8 mouse cellular contexts compared by ENCODE assay signal in genomic region chr5:52775237-52775636, GRCm38 (mm10). TPM values are rescaled to one million over a fixed set of nuclear protein-coding genes. Genes with fewer than 3 reads are reported as not detected.
DNase-seq lines count a peak whose midpoint lies in the region; ATAC-seq and TF ChIP-seq lines count a peak whose summit lies in the region.

TSS of gene Zcchc4 (plus strand) at chr5:52775409.

- no peaks in the 10 kb centered on the region for H3K9me3 ChIP-seq in limb, embryonic 12.5 days
- H3K9me3 ChIP-seq in stomach, embryonic 16.5 days (replicated peaks; ENCODE audit: control insufficient read depth, low read length) = no peaks in the 10 kb centered on the region

- no peaks in the 10 kb centered on the region for H3K4me1 ChIP-seq in thymus, adult 2 months (replicated peaks; ENCODE audit: control insufficient read depth, insufficient read depth, low read length)
- no peaks in the 10 kb centered on the region for H3K4me1 ChIP-seq in limb, embryonic 12.5 days (replicated peaks)
- no peaks in the 10 kb centered on the region for H3K4me1 ChIP-seq in stomach, embryonic 16.5 days (ENCODE audit: control insufficient read depth, insufficient read depth, low read length)

- WGBS in thymus, adult 2 months = 86% methylated on average over 8 of the region's 8 CpGs
- 80% methylated on average over 8 of the region's 8 CpGs for WGBS in limb, embryonic 12.5 days
- WGBS in stomach, embryonic 16.5 days = 63% methylated on average over 8 of the region's 8 CpGs

- H3K27ac ChIP-seq in thymus, adult 2 months (ENCODE audit: control insufficient read depth, insufficient read depth, low read length) = no peak within 1 kb of the TSS
- no peak within 1 kb of the TSS for H3K27ac ChIP-seq in limb, embryonic 12.5 days
- H3K27ac ChIP-seq in stomach, embryonic 16.5 days (ENCODE audit: low read length) = no peak within 1 kb of the TSS

- peak; percentile 21 to 22 for DNase-seq in cerebellum, postnatal 25 days
- DNase-seq in cerebellum, adult 9-10 months = no peak
- no peak for DNase-seq in thymus, adult 2 months
- no peak for DNase-seq in thymus, postnatal 10 days (ENCODE audit: low spot score in 2 of 2)
- DNase-seq in kidney, postnatal 10 days = no peak
- DNase-seq in spleen, postnatal 10 days (ENCODE audit: low spot score in 2 of 2) = no peak

- H3K4me2 ChIP-seq in limb, embryonic 12.5 days = no peak within 1 kb of the TSS
- no peak within 1 kb of the TSS for H3K4me2 ChIP-seq in stomach, embryonic 16.5 days (ENCODE audit: low read depth, low read length)

- no peaks in the 10 kb centered on the region for H3K36me3 ChIP-seq in thymus, adult 2 months (ENCODE audit: control insufficient read depth, insufficient read depth, low read length)
- peaks cover 9% of the 10 kb centered on the region; the same call in 1 of the 2 replicates for H3K36me3 ChIP-seq in limb, embryonic 12.5 days
- H3K36me3 ChIP-seq in stomach, embryonic 16.5 days (ENCODE audit: control insufficient read depth, insufficient read depth, low read length) = 0 out of 2 replicates have a peak, but pooled peaks cover 3% of the 10 kb centered on the region

- no peak within 1 kb of the TSS for H3K9ac ChIP-seq in limb, embryonic 12.5 days (replicated peaks)
- H3K9ac ChIP-seq in stomach, embryonic 16.5 days (ENCODE audit: low read length) = no peak within 1 kb of the TSS

- H3K27me3 ChIP-seq in thymus, adult 2 months (ENCODE audit: control insufficient read depth, insufficient read depth, low read length) = no peaks in the 10 kb centered on the region
- no peaks in the 10 kb centered on the region for H3K27me3 ChIP-seq in limb, embryonic 12.5 days
- H3K27me3 ChIP-seq in stomach, embryonic 16.5 days (ENCODE audit: control insufficient read depth, insufficient read depth, low read length) = no peaks in the 10 kb centered on the region

- no peak for TF ChIP-seq CTCF in thymus, adult 2 months (IDR thresholded peaks at IDR 0.05; ENCODE audit: borderline replicate concordance, control insufficient read depth, extremely low read depth, insufficient read depth, low read length, poor library complexity)

- H3K4me3 ChIP-seq in thymus, adult 2 months (ENCODE audit: control insufficient read depth, insufficient read depth, low read length) = no peak within 1 kb of the TSS
- H3K4me3 ChIP-seq in limb, embryonic 12.5 days (replicated peaks) = no peak within 1 kb of the TSS
- H3K4me3 ChIP-seq in stomach, embryonic 16.5 days (replicated peaks; ENCODE audit: low read length) = no peak within 1 kb of the TSS

- ATAC-seq in limb, embryonic 12.5 days (ENCODE audit: insufficient number of reproducible peaks, insufficient read depth, low FRiP score, low TSS enrichment, low read depth) = no peak
- no peak for ATAC-seq in stomach, embryonic 16.5 days (ENCODE audit: insufficient read depth, low FRiP score)

- no peak for TF ChIP-seq POLR2A in thymus, adult 2 months (IDR thresholded peaks at IDR 0.05; ENCODE audit: control insufficient read depth, extremely low read depth, insufficient read depth, low read length, poor library complexity)

RNA-seq across cellular contexts. Expression of gene Zcchc4, which starts in this region (rescaled TPM):
- 9.5 and 10.2 TPM in 2 replicates for polyA plus RNA-seq in thymus, adult 2 months (2012; rRNA removed)
- polyA plus RNA-seq in limb, embryonic 12.5 days (2016; fragmentation: Nextera tagmentation; extraction: Ambion mirVana) = 23.0 and 25.6 TPM in 2 replicates
- polyA plus RNA-seq in stomach, embryonic 16.5 days (2015; fragmentation: Nextera tagmentation; extraction: Ambion mirVana) = 11.5 and 12.9 TPM in 2 replicates

Comparison
In these comparisons a context has a peak if more than half of its experiments do, and no peak if none do; other contexts are left out.
1. DNase-seq: peak in cerebellum, postnatal 25 days (2 of 2); none in cerebellum, adult 9-10 months (single experiment), thymus, adult 2 months (single experiment), thymus, postnatal 10 days (0 of 2), kidney, postnatal 10 days (single experiment) and spleen, postnatal 10 days (0 of 2).